ENCODE assay signal across 1 mouse cellular context in genomic region chr7:44823409-44823808, GRCm38 (mm10).
TF ChIP-seq lines count a peak whose summit lies in the region.

No protein-coding gene starts in this region.

TF ChIP-seq in myocyte, 11 proteins besides CTCF, POLR2A, EP300 and RAD21 (continued from another document):
- TF ChIP-seq TCF3 (IDR thresholded peaks at IDR 0.05; ENCODE audit: insufficient read length, low read depth): no peak
- TF ChIP-seq MYOG (IDR thresholded peaks at IDR 0.05; ENCODE audit: control insufficient read depth in 1 of 3, insufficient read depth in 1 of 3, insufficient read length in 2 of 3, low read depth in 2 of 3): no peak
- no peak for TF ChIP-seq CEBPB (IDR thresholded peaks at IDR 0.05; ENCODE audit: insufficient read depth, poor library complexity, severe bottlenecking)
- no peak for TF ChIP-seq SRF (IDR thresholded peaks at IDR 0.05; ENCODE audit: control insufficient read depth, insufficient read length, low read depth)
- no peak for TF ChIP-seq MYOD1 (IDR thresholded peaks at IDR 0.05; ENCODE audit: control insufficient read depth in 1 of 3, insufficient read length in 2 of 3, low read depth in 2 of 3)
- no peak for TF ChIP-seq E2F4 (IDR thresholded peaks at IDR 0.05; ENCODE audit: insufficient read depth)
- no peak for TF ChIP-seq MAX (IDR thresholded peaks at IDR 0.05; ENCODE audit: low read depth)
- TF ChIP-seq TCF12 (IDR thresholded peaks at IDR 0.05; ENCODE audit: insufficient read depth, poor library complexity, severe bottlenecking): no peak
- no peak for TF ChIP-seq REST (IDR thresholded peaks at IDR 0.05; ENCODE audit: insufficient read depth, insufficient read length)
